Mouse (Mus musculus): ENCODE results near the gene Gpr180. TPM values are rescaled to one million over a fixed set of nuclear protein-coding genes. Genes with fewer than 3 reads are reported as not detected.
A peak's percentile ranks its signal among the peaks of the same experiment; 100 is the strongest.

The Gpr180 gene
- polyA plus RNA-seq, 1 experiment from 2014 or later, result 30.0 TPM

DNA sequence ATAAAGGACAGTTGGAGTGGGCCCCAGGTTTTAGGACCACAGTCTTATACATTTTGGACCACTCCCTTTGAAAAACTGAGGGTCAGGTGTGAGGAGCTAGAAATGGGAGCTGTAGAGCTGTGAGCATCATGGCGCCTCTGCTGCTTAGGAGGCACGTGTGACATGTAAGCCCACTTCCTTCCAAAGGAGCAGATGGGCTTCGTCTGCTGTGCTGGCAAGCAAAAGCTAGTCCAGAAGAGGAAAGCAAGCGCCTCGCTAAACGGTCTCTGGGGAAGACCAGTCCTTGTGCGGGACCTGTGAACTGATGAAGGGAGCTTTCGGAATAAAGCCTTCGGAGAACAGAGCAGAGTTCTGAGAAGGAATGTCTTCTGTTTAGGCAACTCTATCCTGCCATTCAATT is 54.5 kb downstream of the Gpr180 start:
- Histone ChIP-seq H3K27me3 (replicated peaks; ENCODE audit: control insufficient read depth, insufficient read depth, low read length) (peaks cover 11% of the 10 kb centered on the region), H3K9me3 (replicated peaks; ENCODE audit: control insufficient read depth, low read length) (no peaks in the 10 kb centered on the region), H3K9ac (ENCODE audit: low read length) (no peak overlapping the region), H3K4me1 (ENCODE audit: control insufficient read depth, insufficient read depth, low read length) (0 out of 2 replicates have a peak, but pooled peaks cover 2% of the 10 kb centered on the region), H3K4me2 (ENCODE audit: low read length) (no peak overlapping the region), H3K36me3 (ENCODE audit: control insufficient read depth, insufficient read depth, low read length) (no peaks in the 10 kb centered on the region), H3K4me3 (ENCODE audit: low read depth, low read length) (no peak overlapping the region), H3K27ac (ENCODE audit: low read depth, low read length) (no peak overlapping the region)
- DNase-seq (ENCODE audit: low spot score), result peak; percentile 49
- WGBS, result 79% methylated on average over 9 of the region's 9 CpGs
- ATAC-seq, result peak; percentile 51; the same call in 1 of the 2 replicates

DNA sequence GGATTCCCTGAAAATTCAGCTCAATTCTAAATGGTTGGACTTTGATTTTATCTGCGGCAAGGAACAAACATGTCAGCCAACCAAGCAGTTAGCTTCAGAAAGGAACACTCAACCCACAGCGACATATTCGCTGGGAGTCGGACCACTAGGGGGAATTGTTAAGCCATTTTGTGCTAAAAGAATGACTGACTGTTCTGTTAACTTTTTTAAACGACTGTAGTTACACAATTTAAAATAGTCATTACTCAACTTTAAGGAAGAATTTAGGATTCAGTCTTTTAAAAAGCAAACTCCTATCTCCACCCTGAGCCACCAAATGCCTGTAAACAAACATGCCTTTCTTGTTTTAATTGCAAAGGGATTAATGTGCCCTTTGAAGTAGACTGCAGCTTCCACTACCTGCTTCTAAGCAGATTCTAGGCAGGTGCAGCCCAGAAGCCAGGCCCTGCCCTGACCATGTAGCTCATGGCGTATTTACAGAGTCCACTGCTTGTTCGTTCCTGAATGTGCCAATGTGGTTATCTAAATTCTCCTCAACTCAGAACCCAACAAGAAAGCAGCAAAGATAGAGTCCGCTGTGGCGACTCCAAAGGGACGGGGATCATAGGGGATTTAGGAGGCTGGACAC is 56.2 kb downstream of the Gpr180 start:
- H3K4me3 ChIP-seq (ENCODE audit: low read depth, low read length), result no peak overlapping the region
- H3K4me2 ChIP-seq (ENCODE audit: low read length), result no peak overlapping the region; the same call in 1 of the 2 replicates
- no peak overlapping the region for H3K27ac ChIP-seq (ENCODE audit: low read depth, low read length)
- H3K9me3 ChIP-seq (replicated peaks; ENCODE audit: control insufficient read depth, low read length), result no peaks in the 10 kb centered on the region
- DNase-seq (ENCODE audit: low spot score) (peak; percentile 41), ATAC-seq (peak; percentile 40; the same call in 1 of the 2 replicates)
- WGBS, result 18% methylated on average over 10 of the region's 10 CpGs
- no peak overlapping the region for H3K9ac ChIP-seq (ENCODE audit: low read length)
- H3K4me1 ChIP-seq (ENCODE audit: control insufficient read depth, insufficient read depth, low read length), result 0 out of 2 replicates have a peak, but pooled peaks cover 2% of the 10 kb centered on the region
- H3K36me3 ChIP-seq (ENCODE audit: control insufficient read depth, insufficient read depth, low read length), result no peaks in the 10 kb centered on the region
- H3K27me3 ChIP-seq (replicated peaks; ENCODE audit: control insufficient read depth, insufficient read depth, low read length), result peaks cover 11% of the 10 kb centered on the region

DNA sequence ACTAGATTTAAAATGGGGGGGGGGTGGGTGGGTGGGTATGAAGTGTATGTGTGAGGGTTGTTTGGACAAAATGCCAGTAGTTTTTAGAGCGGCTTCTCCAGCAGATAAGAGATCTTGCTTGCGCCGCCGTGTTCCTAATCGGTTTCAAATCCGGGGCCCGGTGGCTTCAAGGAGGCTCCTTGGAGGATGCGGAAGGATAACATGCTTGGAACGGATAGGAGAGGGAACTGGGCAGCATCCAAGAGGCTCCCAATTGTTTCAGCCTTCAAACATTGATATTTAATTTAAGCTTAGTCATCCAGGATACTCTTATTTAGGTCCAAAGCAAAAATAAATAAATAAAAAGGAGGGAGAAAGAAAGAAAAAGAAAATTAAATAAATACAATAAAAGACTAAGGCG is 56.7 kb downstream of the Gpr180 start:
- ATAC-seq (0 out of 2 replicates have a peak, but pooled peaks have one; percentile 40), DNase-seq (ENCODE audit: low spot score) (peak; percentile 48)
- H3K27me3 ChIP-seq (replicated peaks; ENCODE audit: control insufficient read depth, insufficient read depth, low read length), result peaks cover 11% of the 10 kb centered on the region
- 10% methylated on average over 10 of the region's 10 CpGs for WGBS
- H3K27ac ChIP-seq (ENCODE audit: low read depth, low read length), result no peak overlapping the region
- no peaks in the 10 kb centered on the region for H3K9me3 ChIP-seq (replicated peaks; ENCODE audit: control insufficient read depth, low read length)
- H3K4me1 ChIP-seq (ENCODE audit: control insufficient read depth, insufficient read depth, low read length), result 0 out of 2 replicates have a peak, but pooled peaks cover 2% of the 10 kb centered on the region
- H3K36me3 ChIP-seq (ENCODE audit: control insufficient read depth, insufficient read depth, low read length), result no peaks in the 10 kb centered on the region
- H3K4me2 ChIP-seq (ENCODE audit: low read length), result peak overlapping the region; percentile 25; the same call in 1 of the 2 replicates
- H3K9ac ChIP-seq (ENCODE audit: low read length), result no peak overlapping the region
- no peak overlapping the region for H3K4me3 ChIP-seq (ENCODE audit: low read depth, low read length)

DNA sequence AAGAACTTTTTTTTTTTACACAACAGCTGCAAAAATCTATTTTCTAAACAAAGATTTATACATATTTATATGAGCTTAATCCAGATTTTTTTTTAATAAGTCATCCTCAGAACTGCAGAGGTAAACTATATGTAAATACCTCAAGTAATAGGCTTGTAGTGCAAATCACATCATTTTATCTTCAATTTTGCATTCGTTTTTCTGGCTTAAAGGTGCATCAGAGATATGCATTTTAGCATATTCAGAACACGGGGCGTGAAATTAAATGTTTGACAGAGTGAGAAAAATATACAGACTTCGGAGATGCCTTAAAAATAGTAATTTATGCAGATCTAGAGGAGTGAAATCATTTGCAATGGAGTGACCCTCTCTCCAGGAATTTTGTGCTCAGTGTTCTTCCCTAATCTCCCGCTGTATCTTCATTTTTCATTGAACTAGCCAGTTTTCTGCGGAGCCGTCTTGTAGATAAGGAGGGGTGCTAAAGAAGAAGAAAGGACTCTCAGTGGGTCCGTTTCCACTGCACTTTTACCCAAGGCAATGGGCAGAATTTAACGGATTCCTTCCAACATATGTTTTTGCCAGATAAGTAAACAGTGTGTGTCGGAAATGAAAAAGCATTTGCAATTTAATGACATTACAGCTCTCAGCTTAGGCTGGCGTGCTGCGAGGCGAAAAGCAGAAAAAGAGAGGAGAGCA is 57.4 kb downstream of the Gpr180 start:
- 0 out of 2 replicates have a peak overlapping the region, but pooled peaks have one; percentile 7 for H3K4me2 ChIP-seq (ENCODE audit: low read length)

DNA sequence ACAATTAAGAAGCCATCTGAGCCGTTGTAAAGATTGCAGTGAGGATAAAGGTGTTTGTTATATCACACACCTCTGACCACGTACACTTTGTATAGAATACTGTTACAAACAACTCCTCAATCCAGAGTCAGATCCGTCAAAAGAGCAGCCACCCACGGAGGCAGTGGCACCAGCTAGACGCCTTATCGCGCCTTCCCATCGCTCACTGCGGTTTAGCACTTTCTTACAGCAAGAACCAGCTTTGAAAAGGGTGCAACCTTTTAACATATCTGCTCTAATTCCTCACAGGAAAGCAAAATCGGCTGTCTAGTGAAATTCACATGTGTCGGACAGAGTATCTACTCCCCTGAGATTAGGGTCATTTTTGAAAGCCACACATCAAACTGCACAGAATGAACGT is 60.1 kb downstream of the Gpr180 start:
- H3K9me3 ChIP-seq (replicated peaks; ENCODE audit: control insufficient read depth, low read length), result no peaks in the 10 kb centered on the region
- 0 out of 2 replicates have a peak, but pooled peaks cover 2% of the 10 kb centered on the region for H3K4me1 ChIP-seq (ENCODE audit: control insufficient read depth, insufficient read depth, low read length)
- WGBS, result 70% methylated on average over 12 of the region's 12 CpGs
- no peak overlapping the region for H3K4me2 ChIP-seq (ENCODE audit: low read length)
- no peak for DNase-seq (ENCODE audit: low spot score)
- H3K27ac ChIP-seq (ENCODE audit: low read depth, low read length), result no peak overlapping the region
- no peak overlapping the region for H3K4me3 ChIP-seq (ENCODE audit: low read depth, low read length)
- no peak for ATAC-seq
- no peaks in the 10 kb centered on the region for H3K36me3 ChIP-seq (ENCODE audit: control insufficient read depth, insufficient read depth, low read length)
- H3K9ac ChIP-seq (ENCODE audit: low read length), result no peak overlapping the region
- H3K27me3 ChIP-seq (replicated peaks; ENCODE audit: control insufficient read depth, insufficient read depth, low read length), result peaks cover 11% of the 10 kb centered on the region

More for the DNA sequence above, 57.4 kb downstream of the Gpr180 start:
- Histone ChIP-seq H3K9ac (ENCODE audit: low read length) (no peak overlapping the region), H3K27me3 (replicated peaks; ENCODE audit: control insufficient read depth, insufficient read depth, low read length) (peaks cover 11% of the 10 kb centered on the region), H3K4me1 (ENCODE audit: control insufficient read depth, insufficient read depth, low read length) (0 out of 2 replicates have a peak, but pooled peaks cover 2% of the 10 kb centered on the region), H3K36me3 (ENCODE audit: control insufficient read depth, insufficient read depth, low read length) (no peaks in the 10 kb centered on the region), H3K9me3 (replicated peaks; ENCODE audit: control insufficient read depth, low read length) (no peaks in the 10 kb centered on the region), H3K27ac (ENCODE audit: low read depth, low read length) (no peak overlapping the region), H3K4me3 (ENCODE audit: low read depth, low read length) (no peak overlapping the region)
- 56% methylated on average over 13 of the region's 13 CpGs for WGBS
- DNase-seq (ENCODE audit: low spot score) (peak; percentile 34), ATAC-seq (0 out of 2 replicates have a peak, but pooled peaks have one; percentile 33)

DNA sequence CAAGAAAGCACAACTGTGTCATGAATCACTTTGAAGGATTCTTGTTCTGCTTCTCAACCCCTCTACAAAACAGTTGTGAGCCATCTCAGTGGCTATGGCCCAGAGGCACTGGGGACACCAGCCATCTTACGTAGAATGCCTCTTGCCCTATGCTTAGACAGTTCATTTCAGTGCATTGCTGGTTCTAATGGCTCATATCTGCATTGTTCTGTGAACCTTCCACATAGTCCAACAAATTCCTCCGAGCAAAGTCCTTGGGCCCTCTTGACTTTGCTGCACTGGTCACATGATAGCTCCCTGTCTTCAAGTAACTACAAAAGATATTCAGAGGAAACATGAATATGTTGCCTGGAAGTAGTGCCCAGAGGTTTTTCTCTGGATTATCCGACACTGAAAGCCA is 63.8 kb downstream of the Gpr180 start:
- no peak for ATAC-seq
- 92% methylated on average over 3 of the region's 3 CpGs for WGBS
- no peaks in the 10 kb centered on the region; the same call in 1 of the 2 replicates for H3K27me3 ChIP-seq (replicated peaks; ENCODE audit: control insufficient read depth, insufficient read depth, low read length)

DNA sequence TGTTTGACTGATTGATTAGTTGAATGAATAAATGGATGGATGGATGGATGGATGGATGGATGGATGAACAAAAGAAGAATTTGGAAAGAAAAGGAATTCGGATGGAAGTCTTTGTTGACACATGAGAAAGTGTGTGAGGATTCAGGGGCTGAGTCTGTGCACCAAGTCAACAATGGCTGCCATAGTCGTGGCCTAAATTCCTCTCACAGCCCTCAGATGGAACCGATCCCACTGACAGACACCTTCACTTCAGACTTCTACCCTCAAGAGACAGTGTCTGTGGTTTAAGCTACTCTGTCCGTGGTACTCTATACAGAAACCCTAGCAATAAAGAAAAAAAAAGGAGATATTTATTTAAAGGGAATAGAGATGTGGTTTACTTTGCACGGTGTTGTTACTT is 65.0 kb downstream of the Gpr180 start:
- no peaks in the 10 kb centered on the region; the same call in 1 of the 2 replicates for H3K27me3 ChIP-seq (replicated peaks; ENCODE audit: control insufficient read depth, insufficient read depth, low read length)
- no peak overlapping the region for H3K4me3 ChIP-seq (ENCODE audit: low read depth, low read length)
- no peak overlapping the region for H3K4me2 ChIP-seq (ENCODE audit: low read length)
- ATAC-seq (no peak), DNase-seq (ENCODE audit: low spot score) (no peak)
- H3K9me3 ChIP-seq (replicated peaks; ENCODE audit: control insufficient read depth, low read length), result no peaks in the 10 kb centered on the region
- H3K4me1 ChIP-seq (ENCODE audit: control insufficient read depth, insufficient read depth, low read length), result no peaks in the 10 kb centered on the region
- no peaks in the 10 kb centered on the region for H3K36me3 ChIP-seq (ENCODE audit: control insufficient read depth, insufficient read depth, low read length)
- no peak overlapping the region for H3K27ac ChIP-seq (ENCODE audit: low read depth, low read length)
- 88% methylated on average over 5 of the region's 5 CpGs for WGBS
- no peak overlapping the region for H3K9ac ChIP-seq (ENCODE audit: low read length)

More for the DNA sequence above, 63.8 kb downstream of the Gpr180 start:
- Histone ChIP-seq H3K9ac (ENCODE audit: low read length) (no peak overlapping the region), H3K36me3 (ENCODE audit: control insufficient read depth, insufficient read depth, low read length) (no peaks in the 10 kb centered on the region), H3K4me3 (ENCODE audit: low read depth, low read length) (no peak overlapping the region), H3K4me2 (ENCODE audit: low read length) (no peak overlapping the region), H3K27ac (ENCODE audit: low read depth, low read length) (no peak overlapping the region), H3K9me3 (replicated peaks; ENCODE audit: control insufficient read depth, low read length) (no peaks in the 10 kb centered on the region), H3K4me1 (ENCODE audit: control insufficient read depth, insufficient read depth, low read length) (no peaks in the 10 kb centered on the region)
- no peak for DNase-seq (ENCODE audit: low spot score)

DNA sequence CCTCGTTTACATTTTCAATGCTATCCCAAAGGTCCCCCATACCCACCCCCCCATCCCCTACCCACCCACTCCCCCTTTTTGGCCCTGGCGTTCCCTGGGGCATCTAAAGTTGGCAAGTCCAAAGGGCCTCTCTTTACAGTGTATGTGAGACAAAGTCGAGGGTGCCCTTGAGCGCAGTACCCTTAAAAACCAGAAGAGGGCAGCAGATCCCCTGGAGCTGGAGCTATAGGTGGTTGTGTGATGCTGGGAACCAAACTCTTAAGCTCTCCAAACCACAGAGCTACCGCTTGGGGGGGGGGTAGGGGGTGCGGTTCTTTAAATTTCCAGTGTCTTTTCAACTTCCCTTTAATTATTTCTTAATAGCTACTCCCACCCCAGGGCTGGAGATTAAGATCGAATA is 66.1 kb downstream of the Gpr180 start:
- no peak overlapping the region for H3K27ac ChIP-seq (ENCODE audit: low read depth, low read length)
- H3K9me3 ChIP-seq (replicated peaks; ENCODE audit: control insufficient read depth, low read length), result no peaks in the 10 kb centered on the region
- DNase-seq (ENCODE audit: low spot score) (no peak), ATAC-seq (no peak)
- H3K27me3 ChIP-seq (replicated peaks; ENCODE audit: control insufficient read depth, insufficient read depth, low read length), result no peaks in the 10 kb centered on the region
- H3K4me3 ChIP-seq (ENCODE audit: low read depth, low read length), result no peak overlapping the region
- WGBS, result 75% methylated on average over 7 of the region's 7 CpGs
- no peak overlapping the region for H3K9ac ChIP-seq (ENCODE audit: low read length)
- no peaks in the 10 kb centered on the region for H3K36me3 ChIP-seq (ENCODE audit: control insufficient read depth, insufficient read depth, low read length)
- no peaks in the 10 kb centered on the region for H3K4me1 ChIP-seq (ENCODE audit: control insufficient read depth, insufficient read depth, low read length)
- no peak overlapping the region for H3K4me2 ChIP-seq (ENCODE audit: low read length)

DNA sequence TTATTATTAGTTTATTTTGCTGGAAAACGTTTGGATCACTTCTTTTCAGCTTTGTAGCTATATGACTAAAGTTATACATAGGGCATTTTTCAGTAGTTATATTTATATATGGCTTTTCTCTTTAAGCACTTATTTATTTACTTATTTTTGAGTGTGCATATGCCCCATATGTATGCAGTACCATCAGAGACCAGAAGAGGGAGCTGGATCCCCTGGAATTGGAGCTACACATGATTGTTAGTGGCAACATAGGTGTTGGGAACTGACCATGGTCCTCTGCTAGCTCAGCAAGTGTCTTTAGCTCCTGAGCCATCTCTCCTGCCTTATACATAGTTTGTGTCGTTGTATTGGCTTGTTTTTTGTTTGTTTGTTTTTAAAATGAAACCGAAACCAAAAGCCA is 70.4 kb downstream of the Gpr180 start:
- H3K27me3 ChIP-seq (replicated peaks; ENCODE audit: control insufficient read depth, insufficient read depth, low read length), result no peaks in the 10 kb centered on the region
- DNase-seq (ENCODE audit: low spot score) (no peak), ATAC-seq (no peak)
- H3K4me2 ChIP-seq (ENCODE audit: low read length), result no peak overlapping the region
- 85% methylated on average over 3 of the region's 3 CpGs for WGBS
- no peak overlapping the region for H3K27ac ChIP-seq (ENCODE audit: low read depth, low read length)
- no peak overlapping the region for H3K4me3 ChIP-seq (ENCODE audit: low read depth, low read length)
- no peaks in the 10 kb centered on the region for H3K36me3 ChIP-seq (ENCODE audit: control insufficient read depth, insufficient read depth, low read length)
- H3K9me3 ChIP-seq (replicated peaks; ENCODE audit: control insufficient read depth, low read length), result no peaks in the 10 kb centered on the region
- H3K4me1 ChIP-seq (ENCODE audit: control insufficient read depth, insufficient read depth, low read length), result no peaks in the 10 kb centered on the region
- no peak overlapping the region for H3K9ac ChIP-seq (ENCODE audit: low read length)
